Mouse (Mus musculus): Measurements from ENCODE around the gene Sugp2.
A peak's percentile ranks its signal among the peaks of the same experiment; 100 is the strongest.

DNA sequence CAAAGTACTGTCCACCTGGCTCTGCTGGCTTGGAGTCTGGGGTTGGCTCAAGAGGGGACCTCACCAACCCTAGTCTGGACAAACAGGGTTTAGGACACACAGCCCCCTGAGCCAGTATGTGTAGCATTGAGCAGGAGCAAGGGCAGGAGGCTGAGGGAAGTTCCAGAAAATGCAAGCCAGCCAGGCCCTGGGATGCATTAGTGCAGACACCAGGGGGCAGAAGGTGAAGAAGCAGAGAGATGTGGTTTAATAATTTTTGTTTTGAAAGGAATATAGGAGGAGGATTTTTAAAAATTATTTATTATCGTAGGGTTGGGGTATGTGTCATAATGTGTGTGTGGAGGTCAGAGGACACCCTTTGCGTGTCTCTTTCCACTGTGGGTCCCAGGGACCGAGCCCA lies 89.7 kb downstream of the Sugp2 start:
- TF ChIP-seq TBP (conservative IDR thresholded peaks at IDR 0.05; ENCODE audit: low read depth, low read length) (no peak), EP300 (IDR thresholded peaks at IDR 0.05; ENCODE audit: low read length) (no peak), POLR2A (IDR thresholded peaks at IDR 0.05; ENCODE audit: low read depth, low read length) (no peak), POLR2AphosphoS2 (IDR thresholded peaks at IDR 0.05; ENCODE audit: low read depth, low read length) (no peak), USF2 (conservative IDR thresholded peaks at IDR 0.05; ENCODE audit: low read depth, low read length) (no peak), CTCF (conservative IDR thresholded peaks at IDR 0.05 in 1 of 2, IDR thresholded peaks at IDR 0.05 in 1 of 2; ENCODE audit: low read depth in 2 of 2, low read length in 2 of 2) (peak in 1 of 2 experiments; percentile 42; a peak in 2 of 4 replicates), MYC (IDR thresholded peaks at IDR 0.05; ENCODE audit: low read depth, low read length) (no peak), CHD2 (IDR thresholded peaks at IDR 0.05; ENCODE audit: low read length) (no peak), RAD21 (IDR thresholded peaks at IDR 0.05; ENCODE audit: low read depth, low read length) (no peak; the same call in 1 of the 2 replicates), KAT2A (IDR thresholded peaks at IDR 0.05; ENCODE audit: insufficient replicate concordance, low read length) (no peak), USF1 (IDR thresholded peaks at IDR 0.05; ENCODE audit: low read depth, low read length) (no peak), PAX5 (IDR thresholded peaks at IDR 0.05; ENCODE audit: low read length) (no peak), HCFC1 (IDR thresholded peaks at IDR 0.05; ENCODE audit: low read depth, low read length) (no peak)

Data from CH12.LX (cell line).